Mouse (Mus musculus): Measurements from ENCODE around the gene Atp5l. TPM values are rescaled to one million over a fixed set of nuclear protein-coding genes. Genes with fewer than 3 reads are reported as not detected.

Atp5l gene
- total RNA-seq, 2 experiments from 2014 or later, result 377 to 378 TPM

DNA sequence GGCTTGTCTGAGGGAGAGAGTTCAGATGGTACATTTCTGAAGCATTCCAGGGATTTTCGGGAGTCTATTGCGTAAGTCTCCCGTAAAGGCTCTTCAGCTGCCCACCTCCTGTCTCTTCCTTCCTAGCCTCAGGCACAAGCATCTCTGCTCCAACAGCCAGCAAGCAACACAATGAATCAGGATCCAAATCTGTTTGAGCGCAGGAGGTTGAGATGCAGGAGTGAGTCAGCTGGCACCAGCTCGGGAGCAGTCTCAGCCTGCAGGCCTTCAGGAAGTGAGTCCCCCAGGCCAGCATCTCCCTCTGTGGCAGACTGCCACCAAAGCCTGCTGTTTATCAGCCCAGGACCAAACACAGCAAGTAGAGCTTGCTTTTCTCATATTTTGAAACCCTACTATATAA, 15.6 kb downstream of the Atp5l start:
- intact Hi-C loops (cut with DNase I), result no loop called here

DNA sequence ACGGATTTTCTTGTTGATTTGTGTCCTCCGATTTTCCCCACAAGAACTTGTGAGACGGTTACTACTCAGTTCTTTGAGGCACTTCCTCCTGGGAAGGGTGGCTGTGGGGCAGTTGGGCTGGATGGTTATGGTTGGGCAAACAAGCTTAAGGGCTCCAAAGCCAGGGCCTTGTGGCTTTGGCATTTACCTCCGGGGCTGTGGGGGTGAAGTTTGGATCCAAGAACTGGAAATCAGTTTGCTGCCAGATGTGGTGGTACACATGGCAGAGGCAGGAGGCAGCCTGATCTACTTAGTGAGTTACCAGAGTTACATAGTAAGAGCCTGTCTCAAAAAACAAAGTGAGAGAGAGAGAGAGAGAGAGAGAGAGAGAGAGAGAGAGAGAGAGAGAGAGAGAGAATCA, 16.7 kb downstream of the Atp5l start:
- no peak for DNase-seq (ENCODE audit: extremely low spot score in 1 of 2, low spot score in 2 of 2)
- intact Hi-C loops (cut with DNase I), result no loop called here

More for the DNA sequence above, 15.6 kb downstream of the Atp5l start:
- DNase-seq (ENCODE audit: extremely low spot score in 1 of 2, low spot score in 2 of 2), result peak; percentile 46 to 70

DNA sequence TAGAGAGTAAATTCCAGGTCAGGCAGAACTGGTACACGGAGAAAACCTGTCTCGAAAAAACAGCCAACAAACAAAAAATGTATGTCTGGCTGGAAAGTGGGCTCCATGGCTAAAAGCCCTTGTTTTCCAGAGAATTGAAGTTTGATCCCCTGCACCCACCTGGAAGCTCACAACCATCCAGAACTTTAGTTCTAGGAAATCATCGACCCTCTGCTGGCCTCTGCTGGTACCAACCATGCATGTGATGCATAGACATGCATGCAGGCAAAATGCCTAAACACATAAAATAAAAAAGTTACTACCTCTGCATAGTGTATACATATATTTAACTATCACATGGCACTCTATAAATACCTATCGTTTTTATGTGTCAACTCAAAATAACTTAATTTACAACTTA, 20.1 kb downstream of the Atp5l start:
- intact Hi-C loops (cut with DNase I), result no loop called here
- no peak for DNase-seq (ENCODE audit: extremely low spot score in 1 of 2, low spot score in 2 of 2)

DNA sequence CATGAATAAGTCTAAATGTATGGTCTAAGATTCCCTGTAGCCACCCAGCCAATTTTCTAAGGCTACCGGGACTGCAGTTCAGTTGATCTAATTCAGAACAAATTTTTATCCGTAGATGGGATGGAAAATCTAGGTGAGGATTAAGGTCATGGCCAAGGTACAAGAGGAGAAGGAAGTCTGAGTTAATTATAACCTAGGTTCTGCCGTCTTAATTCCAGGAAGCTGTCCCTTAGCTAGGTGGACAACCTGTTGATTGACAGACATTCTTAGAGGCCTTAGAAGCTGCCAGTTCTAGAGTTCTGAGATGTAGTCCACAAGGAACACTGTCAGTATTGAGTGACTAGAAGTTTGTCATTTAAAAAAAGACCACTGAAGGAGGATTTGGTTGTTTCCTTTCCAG, 20.8 kb downstream of the Atp5l start:
- intact Hi-C loops (cut with DNase I), result no loop called here

DNA sequence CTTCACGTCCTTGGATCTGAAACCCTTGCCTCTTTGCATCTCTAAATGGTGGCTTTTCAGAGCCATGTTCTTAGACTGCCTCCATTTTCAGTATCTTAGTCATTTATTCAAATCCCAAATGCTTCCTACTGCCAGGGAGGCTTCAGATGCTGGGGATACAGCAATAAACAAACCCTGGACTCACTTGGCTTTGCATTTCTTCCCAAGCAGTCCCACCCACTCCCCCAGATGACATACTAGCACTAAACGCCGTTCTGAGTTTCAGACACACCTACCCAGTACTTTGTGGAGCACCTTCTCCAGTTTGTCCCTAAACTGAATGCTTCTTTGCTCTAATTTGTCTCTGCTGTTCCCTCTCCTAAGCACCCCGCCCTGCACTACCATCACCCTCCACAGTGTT, 23.5 kb downstream of the Atp5l start:
- no peak for DNase-seq (ENCODE audit: extremely low spot score in 1 of 2, low spot score in 2 of 2)
- intact Hi-C loops (cut with DNase I), result no loop called here

More for the DNA sequence above, 20.8 kb downstream of the Atp5l start:
- DNase-seq (ENCODE audit: extremely low spot score in 1 of 2, low spot score in 2 of 2), result no peak

DNA sequence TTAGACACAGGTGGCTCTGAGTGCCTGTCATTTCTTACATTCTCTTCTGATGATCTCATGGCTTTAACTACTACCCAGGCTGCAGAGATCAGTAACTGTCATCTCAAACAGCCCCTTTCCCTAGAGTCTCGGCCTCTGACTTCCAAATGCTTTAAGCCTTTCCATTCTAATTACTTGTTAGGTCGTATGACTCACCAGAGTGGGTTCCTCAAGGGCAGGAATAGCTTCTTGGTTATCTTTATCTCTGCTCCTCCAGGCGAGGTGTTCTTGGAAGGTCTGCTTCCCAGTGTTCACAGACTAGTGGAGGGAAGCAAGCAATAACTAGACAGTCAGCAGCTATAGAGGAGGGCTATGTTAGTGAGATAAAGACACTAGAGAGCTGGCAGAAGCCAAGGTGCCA, 27.9 kb downstream of the Atp5l start:
- intact Hi-C loops (cut with DNase I), result no loop called here
- no peak for DNase-seq (ENCODE audit: extremely low spot score in 1 of 2, low spot score in 2 of 2)

DNA sequence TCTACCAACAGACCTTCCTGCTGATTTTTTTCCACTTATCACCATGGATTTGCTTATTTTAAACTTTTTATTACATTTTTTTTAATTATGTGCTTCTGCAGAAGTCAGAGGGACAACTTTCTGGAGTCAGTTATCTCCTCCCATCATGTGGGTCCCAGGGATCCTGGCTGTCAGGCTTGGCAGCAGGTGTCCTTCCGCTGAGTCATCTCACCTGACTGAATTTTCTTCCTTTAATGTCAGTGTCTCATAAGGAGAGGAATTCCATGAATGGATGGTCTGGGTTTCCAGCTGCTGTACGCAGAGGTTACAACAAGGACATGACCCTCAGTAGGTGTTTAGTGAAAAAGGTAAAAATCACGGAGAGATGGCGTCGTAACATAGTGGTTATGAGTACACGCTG, 29.3 kb downstream of the Atp5l start:
- no peak for DNase-seq (ENCODE audit: extremely low spot score in 1 of 2, low spot score in 2 of 2)
- intact Hi-C loops (cut with DNase I), result no loop called here

DNA sequence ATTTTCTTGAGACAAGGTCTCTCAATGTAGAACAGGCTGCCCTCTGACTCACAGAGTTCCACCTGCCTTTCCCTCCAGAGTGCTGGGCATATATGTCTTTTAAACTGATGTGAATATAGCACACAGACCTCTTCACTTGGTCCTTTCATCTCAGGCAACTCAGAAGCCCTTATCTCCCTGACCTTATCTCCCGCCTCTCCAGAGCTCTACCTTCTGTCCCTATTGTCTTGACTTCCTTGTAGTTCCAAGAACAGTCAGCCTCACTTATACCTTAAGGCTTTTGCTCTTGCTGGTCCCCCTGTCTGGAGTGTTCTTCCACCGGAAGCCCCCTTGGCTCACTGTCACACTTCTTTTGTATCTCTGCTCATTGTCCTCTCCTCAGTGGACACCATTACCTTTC, 30.4 kb downstream of the Atp5l start:
- intact Hi-C loops (cut with DNase I), result no loop called here
- DNase-seq (ENCODE audit: extremely low spot score in 1 of 2, low spot score in 2 of 2), result no peak

DNA sequence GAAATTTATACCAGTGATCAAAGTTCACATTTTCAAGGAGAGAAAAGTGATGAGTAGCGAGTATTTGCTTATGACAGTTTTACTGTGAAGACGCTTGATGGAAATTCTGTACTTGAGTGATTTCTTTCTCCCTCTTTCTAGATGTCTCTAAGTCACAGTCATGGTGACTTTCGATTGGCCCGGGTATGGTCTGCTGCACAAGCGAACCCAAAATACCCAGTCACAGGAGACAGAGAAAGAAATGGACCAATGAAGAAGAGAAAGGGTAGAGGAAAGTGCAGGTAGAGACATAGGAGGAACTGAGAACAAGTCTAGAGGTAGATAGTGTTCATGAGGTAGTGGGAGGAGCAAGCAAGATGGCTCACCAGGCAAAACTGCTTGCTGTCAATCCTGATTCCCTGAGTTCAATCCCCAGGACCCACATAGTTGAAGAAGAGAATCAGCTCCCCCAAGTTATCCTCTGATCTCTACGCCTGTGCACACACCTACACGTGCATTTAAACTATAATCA, 32.4 kb downstream of the Atp5l start:
- DNase-seq (ENCODE audit: extremely low spot score in 1 of 2, low spot score in 2 of 2), result no peak
- intact Hi-C loops (cut with DNase I), result no loop called here

DNA sequence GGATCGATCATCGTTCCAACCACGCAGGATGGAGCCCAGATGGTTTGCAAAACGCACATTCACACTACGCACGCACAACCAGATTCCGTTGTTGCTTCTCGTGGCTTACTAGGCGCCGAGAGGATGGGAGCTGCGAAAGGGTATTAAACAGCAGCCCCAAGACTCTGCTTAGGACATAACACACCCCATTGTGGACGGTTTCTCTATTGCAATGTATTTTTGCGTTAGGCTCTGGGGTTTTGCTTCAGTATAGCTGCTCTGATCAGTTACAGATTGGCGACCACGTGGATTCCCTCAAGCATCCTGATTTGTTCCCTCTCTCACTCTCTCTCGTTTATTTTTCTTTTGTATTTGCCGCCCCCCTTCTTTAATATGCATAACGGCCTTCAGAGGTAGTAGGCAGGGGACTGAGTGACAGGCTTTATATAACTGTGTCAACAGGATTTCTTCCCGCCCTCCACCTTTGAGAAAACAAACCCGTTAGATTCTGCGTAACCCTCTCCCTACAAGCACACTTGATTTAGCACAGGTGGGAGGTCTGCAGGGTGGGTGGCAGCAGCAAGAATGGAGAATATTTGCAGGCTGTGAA, 37.5 kb downstream of the Atp5l start:
- DNase-seq (ENCODE audit: extremely low spot score in 1 of 2, low spot score in 2 of 2), result peak in 1 of 2 experiments; percentile 61
- intact Hi-C loops (cut with DNase I), result no loop called here

DNA sequence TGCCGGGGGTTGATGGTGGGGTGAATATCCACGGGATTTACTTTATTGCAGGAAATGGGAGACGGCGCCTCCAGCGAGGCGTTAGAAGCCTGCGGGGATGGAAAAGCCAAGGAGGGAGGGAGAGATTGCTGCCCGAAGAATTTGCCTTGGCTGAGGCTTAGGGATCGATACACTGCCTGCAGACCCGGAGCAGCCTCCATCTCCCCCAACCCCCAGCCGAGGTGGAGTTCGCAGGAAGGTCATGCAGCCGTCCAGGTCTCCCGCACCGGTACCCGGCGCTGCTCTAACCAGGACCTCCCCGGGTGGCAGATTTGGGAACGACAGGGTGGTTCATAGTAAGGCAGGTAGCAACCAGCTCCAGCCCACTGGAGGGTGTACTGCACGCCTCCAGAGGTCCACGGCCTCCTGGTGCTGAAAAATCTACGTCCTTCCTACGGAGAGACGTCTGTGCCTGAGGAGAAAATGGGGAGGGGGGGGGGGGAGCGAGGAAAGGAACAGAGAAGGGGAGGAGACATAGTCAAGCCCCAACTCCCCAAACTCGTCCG, 38.0 kb downstream of the Atp5l start:
- intact Hi-C loops (cut with DNase I), result no loop called here
- peak; percentile 50 to 70 for DNase-seq (ENCODE audit: extremely low spot score in 1 of 2, low spot score in 2 of 2)

DNA sequence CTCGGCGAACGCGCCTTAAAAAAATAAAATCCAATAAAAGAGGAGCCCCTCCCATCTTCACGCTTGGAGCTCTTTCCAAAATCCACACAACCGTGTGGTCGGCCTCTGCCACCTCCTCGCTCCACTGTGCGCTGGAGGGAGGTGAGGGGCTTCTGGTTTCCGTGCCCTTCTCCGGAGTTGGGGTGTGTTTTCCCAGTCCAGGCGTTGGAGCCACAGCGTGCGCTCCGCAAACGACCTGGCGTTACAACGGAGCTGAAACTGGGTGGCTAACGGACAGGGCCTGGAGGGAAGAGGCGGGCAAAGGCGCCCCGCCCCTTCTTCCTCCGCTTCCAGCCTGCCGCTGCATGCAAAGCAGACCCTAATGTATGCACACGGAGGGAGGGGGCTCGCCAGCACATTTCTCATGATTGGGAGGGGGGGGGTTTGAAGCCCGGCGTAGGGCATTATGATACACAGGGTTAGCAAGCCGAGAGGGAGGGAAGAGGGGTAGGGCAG, 38.6 kb downstream of the Atp5l start:
- DNase-seq (ENCODE audit: extremely low spot score in 1 of 2, low spot score in 2 of 2), result peak; percentile 71 to 88
- intact Hi-C loops (cut with DNase I), result loop anchor here (2.0 kb wide), 1 partner anchor 45 kb away; no protein-coding TSS in a partner anchor

DNA sequence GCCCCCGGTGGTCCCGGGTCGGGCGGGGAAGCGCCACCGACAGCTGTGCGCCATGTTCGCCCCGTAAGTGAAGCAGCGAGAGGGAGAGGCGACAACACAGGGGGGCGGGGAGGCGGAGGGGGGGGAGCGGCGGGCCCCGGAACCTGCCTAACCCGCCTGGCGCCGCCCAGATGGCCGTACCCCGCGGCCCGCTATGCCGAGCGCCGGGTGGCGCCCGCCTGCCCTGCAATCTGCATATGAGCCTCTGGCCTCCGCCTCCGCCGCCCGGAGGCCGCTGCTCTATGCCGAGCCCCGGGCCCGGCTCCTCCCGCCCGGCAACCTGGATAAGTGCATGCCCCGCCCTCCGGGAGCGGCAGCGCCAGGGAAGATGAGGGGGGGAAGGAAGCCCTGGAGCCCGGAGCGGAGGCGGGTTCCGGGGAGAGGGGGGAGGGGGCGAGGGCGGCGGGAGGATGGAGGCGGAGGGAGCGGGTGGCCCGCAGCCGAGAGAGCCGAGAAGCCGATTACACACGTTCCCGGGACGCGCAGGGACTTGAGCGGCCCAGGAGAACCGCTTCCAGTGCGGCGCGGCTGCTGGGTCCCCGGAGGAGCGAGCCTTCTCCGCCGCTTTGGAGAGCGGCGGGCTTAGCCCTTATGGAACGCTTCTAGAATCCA, 39.2 kb downstream of the Atp5l start, which contains the start of gene Kmt2a:
TSS of gene Kmt2a (minus strand) at position 76 of the 651 bp plus-strand sequence.
- peak; percentile 95 to 99 for DNase-seq (ENCODE audit: extremely low spot score in 1 of 2, low spot score in 2 of 2)
- intact Hi-C loops (cut with DNase I), result loop anchor here (2.0 kb wide), 1 partner anchor 45 kb away; no protein-coding TSS in a partner anchor

DNA sequence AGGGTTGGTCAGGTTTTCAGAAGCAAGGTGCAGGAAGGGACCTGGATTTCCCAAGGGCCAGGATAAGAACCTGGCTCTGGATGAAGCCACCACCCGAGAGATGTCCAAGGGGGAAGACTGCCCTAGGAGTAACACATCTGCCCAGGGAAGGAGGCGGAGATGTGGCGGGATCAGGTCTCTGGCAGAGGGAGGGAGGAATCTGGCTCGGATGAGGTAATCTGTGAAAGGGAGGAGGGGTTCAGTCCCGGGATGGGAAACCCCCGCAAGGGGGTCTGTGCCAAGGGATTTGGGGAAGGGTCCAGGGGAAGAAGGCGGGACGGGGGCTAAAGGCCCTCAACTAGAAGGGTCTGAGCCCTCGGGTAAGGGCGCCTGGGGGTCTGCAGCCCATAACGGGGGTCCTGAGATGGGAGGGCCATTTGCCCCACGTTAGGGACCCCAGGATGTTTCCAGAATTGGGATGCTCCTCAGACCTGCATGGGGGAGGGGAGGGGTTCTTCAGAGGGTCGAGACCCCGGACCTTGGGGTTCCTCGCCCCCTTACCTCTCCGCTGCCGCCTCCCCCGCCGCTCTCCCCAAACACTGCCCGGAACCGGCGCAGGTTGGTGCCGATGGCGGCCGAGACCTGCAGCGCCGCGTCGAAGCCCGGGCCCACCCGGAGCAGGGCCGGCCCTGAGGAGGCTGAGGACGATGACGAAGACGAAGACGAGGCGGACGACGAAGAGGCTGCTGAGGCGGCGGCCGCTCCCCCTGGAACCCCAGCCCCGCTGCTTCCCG, 40.0 kb downstream of the Atp5l start:
- peak in 1 of 2 experiments; percentile 66 for DNase-seq (ENCODE audit: extremely low spot score in 1 of 2, low spot score in 2 of 2)
- intact Hi-C loops (cut with DNase I), result loop anchor here (2.0 kb wide), 1 partner anchor 44 kb away; no protein-coding TSS in a partner anchor

DNA sequence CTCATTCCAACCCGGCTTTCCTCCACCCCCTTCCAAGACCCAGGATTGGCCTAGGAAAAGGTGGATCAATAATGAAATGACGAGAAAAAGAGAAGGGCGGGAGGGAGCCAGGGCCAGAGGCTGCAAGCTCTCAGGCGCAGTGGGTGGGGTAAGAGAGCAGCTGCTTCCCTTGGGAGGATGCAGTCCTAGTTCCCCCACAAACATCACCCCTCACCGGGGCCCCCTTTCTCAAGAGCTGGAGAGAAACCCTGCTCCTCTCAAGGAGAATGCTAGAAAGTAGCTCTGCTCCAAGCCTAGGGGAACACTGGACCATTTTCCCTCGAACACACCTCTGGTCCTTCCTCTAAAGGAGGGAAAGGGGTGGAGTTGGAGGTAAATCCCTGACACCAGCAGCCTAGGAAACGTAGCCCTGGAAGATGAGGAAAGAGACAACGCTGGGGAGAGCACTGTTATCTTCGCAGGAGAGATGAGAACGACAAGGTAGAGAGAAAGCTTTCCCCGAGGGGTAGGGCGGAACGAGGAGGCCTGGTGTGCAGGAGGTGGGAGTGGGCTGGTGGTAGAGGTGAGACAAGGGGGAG, 40.8 kb downstream of the Atp5l start:
- DNase-seq (ENCODE audit: extremely low spot score in 1 of 2, low spot score in 2 of 2), result peak in 1 of 2 experiments; percentile 44
- intact Hi-C loops (cut with DNase I), result loop anchor here (2.0 kb wide), 1 partner anchor 43 kb away; no protein-coding TSS in a partner anchor

DNA sequence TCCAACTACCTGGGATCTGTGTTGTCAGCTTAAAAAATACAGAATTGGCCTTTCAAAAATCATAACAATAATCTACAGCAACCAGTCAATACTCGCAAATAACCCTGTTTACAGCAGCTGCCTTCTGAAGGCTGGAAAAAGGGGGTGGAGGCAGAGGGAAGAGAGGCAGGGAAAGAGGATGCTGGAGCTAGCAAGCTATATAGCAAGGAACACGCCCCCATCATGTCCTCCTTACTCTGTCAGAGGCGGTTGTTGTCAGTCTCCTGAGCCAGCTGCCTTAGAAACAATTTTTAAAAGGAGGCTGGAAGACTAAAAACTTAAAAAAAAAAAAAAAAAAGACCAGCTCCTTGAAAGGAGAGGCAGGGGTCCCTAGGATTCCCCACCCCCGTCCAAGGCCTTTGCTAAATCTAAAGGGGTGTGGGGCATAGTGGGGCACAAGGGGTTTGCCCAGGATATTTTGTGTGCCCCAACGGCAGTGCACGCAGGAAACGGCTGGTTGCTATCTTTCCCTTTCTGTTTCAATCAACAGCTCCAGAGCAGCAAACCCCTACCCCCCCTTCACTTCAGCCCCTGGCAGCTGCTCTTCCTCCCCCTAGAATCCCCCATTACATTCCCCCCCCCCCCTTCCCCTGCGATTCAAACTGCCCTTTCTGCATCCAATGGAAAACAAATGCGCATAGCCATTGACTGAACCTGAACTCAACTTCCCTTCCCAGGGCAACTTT, 41.6 kb downstream of the Atp5l start:
- DNase-seq (ENCODE audit: extremely low spot score in 1 of 2, low spot score in 2 of 2), result no peak
- intact Hi-C loops (cut with DNase I), result no loop called here

DNA sequence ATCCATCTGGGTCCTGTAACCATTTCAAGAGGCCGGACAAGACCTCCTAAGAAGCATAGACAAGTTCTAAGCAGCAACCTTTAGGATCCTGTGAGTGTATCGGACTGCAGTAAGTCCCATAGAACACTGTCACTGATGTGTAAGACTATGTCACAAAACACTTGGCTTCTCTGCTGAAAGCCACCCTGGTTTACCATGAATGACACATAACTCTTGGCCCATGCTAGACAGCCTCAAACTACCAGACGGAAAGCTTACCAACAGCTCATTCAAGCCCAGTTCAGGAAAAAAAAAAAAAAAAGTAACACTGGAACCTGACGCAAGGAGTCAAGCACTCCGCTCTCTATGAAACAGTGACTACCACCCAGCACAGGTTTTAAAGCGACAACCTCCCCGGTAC, 42.9 kb downstream of the Atp5l start:
- DNase-seq (ENCODE audit: extremely low spot score in 1 of 2, low spot score in 2 of 2), result no peak
- intact Hi-C loops (cut with DNase I), result no loop called here

DNA sequence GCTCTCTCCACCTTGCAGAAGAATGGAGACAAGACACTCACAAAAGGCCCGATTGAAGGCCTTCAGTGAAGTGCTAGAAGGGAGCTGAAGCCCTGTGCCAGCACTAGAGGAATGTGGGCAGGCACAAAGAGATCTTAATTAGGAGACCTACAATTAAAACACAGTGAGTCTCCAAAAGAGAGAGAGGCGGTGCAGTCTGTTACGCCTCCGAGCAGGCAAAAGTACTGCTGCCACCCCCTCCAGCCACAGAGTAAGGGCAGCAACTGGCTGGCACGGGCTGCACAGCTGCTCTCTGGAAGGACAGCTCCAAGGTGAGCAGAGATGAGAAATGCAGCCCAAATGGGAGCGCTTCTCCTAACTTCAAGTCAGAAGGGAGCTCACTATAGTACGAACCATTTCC, 45.1 kb downstream of the Atp5l start:
- intact Hi-C loops (cut with DNase I), result no loop called here
- no peak for DNase-seq (ENCODE audit: extremely low spot score in 1 of 2, low spot score in 2 of 2)
